Mouse (Mus musculus): ENCODE data around the gene Sf3b1. TPM values are rescaled to one million over a fixed set of nuclear protein-coding genes. Genes with fewer than 3 reads are reported as not detected.
A peak's percentile ranks its signal among the peaks of the same experiment; 100 is the strongest.
"Not testable (repeated sequence)": the region's sequence is repeated elsewhere in the genome, so short reads cannot be mapped to it uniquely, and the experiment has no call there.

Gene Sf3b1
- total RNA-seq (2014; rRNA removed; ENCODE audit: low replicate concordance), result 118 and 119 TPM in 2 replicates
- 172 and 173 TPM in 2 replicates for polyA plus RNA-seq (2015; fragmentation: Nextera tagmentation; extraction: Ambion mirVana)

DNA sequence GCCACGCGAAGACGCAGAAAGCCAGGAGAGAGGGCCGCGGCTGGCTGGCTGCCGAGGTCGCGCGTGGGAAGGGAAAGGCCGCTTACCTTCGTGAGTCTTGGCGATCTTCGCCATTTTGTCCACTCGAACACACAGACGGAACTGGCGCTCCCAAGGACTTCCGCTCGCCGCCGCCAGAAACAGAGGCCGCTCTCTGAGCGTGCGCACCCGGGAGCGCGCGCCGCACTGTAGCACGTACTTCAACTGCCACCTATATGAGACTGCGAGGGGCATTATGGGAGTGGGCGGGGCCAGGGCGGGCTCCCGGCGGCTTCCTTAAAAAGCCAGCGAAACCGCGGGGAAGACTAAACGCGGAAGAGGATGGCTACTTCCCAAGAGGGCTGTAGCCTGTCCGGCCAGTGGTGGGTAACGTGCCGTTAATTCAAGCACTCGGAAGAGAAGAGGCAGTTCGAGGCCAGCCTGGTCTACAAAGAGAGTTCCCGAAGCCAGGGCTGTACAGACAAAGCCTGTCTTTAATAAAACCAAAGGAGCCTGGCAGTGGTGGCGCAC, at the start of gene Sf3b1:
TSS of gene Sf3b1 (minus strand) at position 229 of the 549 bp plus-strand sequence.
- H3K9ac ChIP-seq (replicated peaks; ENCODE audit: low read depth, low read length), result peak within 1 kb of the TSS; percentile 99
- 2% methylated on average over 46 of the region's 46 CpGs for WGBS
- H3K36me3 ChIP-seq (replicated peaks; ENCODE audit: control insufficient read depth, insufficient read depth, low read length), result no peaks in the 10 kb centered on the region
- H3K27me3 ChIP-seq (ENCODE audit: control insufficient read depth, insufficient read depth, low read length), result no peaks in the 10 kb centered on the region
- no peaks in the 10 kb centered on the region for H3K9me3 ChIP-seq (replicated peaks; ENCODE audit: control insufficient read depth, low read length)
- peak within 1 kb of the TSS; percentile 98 for H3K4me3 ChIP-seq (ENCODE audit: low read depth, low read length)
- ATAC-seq (ENCODE audit: insufficient read depth, low read depth) (peak; percentile 99), DNase-seq (ENCODE audit: low spot score) (peak; percentile 95)
- H3K4me1 ChIP-seq (ENCODE audit: control insufficient read depth, insufficient read depth), result peaks cover 12% of the 10 kb centered on the region
- H3K4me2 ChIP-seq (ENCODE audit: low read depth, low read length), result peak within 1 kb of the TSS; percentile 86
- peak within 1 kb of the TSS; percentile 98 for H3K27ac ChIP-seq (ENCODE audit: low read depth)
- TF ChIP-seq CTCF (IDR thresholded peaks at IDR 0.05; ENCODE audit: low read depth), result no peak

DNA sequence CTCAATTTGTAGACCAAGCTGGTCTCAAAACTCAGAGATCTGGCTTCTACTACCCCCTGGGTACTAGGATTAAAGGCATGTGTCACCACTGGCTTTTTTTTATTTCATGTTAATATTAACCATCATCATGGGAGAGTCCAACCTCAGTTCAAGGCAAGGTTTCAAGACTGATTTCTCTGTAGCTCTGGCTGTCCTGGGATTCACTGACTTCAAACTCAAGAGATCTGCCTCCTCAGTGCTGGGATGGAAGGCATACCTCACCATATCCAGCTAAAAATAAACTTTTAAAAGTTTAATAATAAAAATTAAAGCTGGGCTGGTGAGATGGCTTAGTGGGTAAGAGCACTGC, 49.1 kb upstream of the Sf3b1 start:
- Histone ChIP-seq H3K9me3 (replicated peaks; ENCODE audit: control insufficient read depth, low read length) (no peaks in the 10 kb centered on the region), H3K9ac (replicated peaks; ENCODE audit: low read depth, low read length) (no peak overlapping the region), H3K36me3 (replicated peaks; ENCODE audit: control insufficient read depth, insufficient read depth, low read length) (peaks cover 60% of the 10 kb centered on the region), H3K4me2 (ENCODE audit: low read depth, low read length) (no peak overlapping the region), H3K27ac (ENCODE audit: low read depth) (no peak overlapping the region), H3K4me1 (ENCODE audit: control insufficient read depth, insufficient read depth) (no peaks in the 10 kb centered on the region; the same call in 1 of the 2 replicates), H3K27me3 (ENCODE audit: control insufficient read depth, insufficient read depth, low read length) (no peaks in the 10 kb centered on the region), H3K4me3 (ENCODE audit: low read depth, low read length) (no peak overlapping the region)
- TF ChIP-seq CTCF (IDR thresholded peaks at IDR 0.05; ENCODE audit: low read depth) (no peak), EP300 (IDR thresholded peaks at IDR 0.05; ENCODE audit: low read depth) (no peak)
- no peak for ATAC-seq (ENCODE audit: insufficient read depth, low read depth)
- no peak for DNase-seq (ENCODE audit: low spot score)

DNA sequence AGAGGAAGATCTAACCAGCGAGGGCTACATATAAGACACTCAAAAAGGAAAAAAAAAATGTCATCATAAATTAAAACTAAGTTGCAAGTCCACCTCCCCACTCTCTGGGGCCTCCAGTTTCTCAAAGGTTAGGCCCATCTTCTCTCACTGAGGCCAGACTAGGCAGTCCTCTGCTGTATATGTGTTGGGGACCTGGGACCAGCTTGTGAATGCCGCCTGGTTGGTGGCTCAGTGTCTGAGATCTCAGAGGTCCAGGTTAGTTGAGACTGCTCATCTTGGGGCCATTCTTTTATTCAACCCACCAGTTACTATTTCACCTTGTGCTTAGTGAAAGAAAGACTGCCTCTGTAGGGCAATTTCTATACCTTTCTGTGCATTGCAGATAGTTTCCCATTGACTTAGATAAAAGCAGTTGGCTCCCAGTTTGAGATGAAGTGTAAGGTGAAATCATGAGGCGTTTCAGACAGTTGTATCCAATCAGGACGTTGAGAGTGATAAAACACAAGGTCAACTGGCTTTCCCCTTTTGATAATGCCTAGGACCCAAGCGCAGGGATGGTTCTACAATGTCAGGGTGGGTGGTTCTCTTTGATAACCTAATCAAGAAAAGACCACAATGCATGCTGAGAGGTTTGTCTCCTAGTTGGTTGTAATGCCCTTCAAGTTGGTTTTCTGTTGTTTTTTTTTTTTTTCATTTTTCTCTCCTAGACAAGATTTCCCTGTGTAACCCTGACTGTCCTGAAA, 48.5 kb upstream of the Sf3b1 start:
- peak overlapping the region; percentile 16; the same call in 1 of the 2 replicates for H3K27ac ChIP-seq (ENCODE audit: low read depth)

DNA sequence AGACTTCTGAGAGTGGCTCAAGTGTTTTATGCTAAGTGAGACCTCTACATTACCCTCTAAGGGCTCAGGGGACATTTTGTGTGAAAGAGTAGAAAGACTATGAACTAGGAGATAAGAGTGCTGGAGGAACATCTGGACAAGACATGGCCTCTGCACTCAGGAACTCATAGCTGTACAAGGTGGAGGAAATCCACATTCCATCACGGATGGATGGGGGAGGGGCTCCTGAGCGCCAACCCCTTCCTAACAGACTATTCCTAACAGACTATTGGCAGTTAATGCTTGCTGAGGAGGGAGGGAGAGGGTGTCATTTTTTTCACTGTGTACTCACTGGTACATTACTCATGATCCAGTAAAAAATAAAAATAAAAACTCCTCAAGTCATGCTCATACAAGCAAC, 47.5 kb upstream of the Sf3b1 start:
- Histone ChIP-seq H3K4me2 (ENCODE audit: low read depth, low read length) (no peak overlapping the region), H3K27ac (ENCODE audit: low read depth) (peak overlapping the region; percentile 16; the same call in 1 of the 2 replicates), H3K9ac (replicated peaks; ENCODE audit: low read depth, low read length) (no peak overlapping the region), H3K4me3 (ENCODE audit: low read depth, low read length) (no peak overlapping the region), H3K4me1 (ENCODE audit: control insufficient read depth, insufficient read depth) (no peaks in the 10 kb centered on the region; the same call in 1 of the 2 replicates), H3K9me3 (replicated peaks; ENCODE audit: control insufficient read depth, low read length) (no peaks in the 10 kb centered on the region), H3K36me3 (replicated peaks; ENCODE audit: control insufficient read depth, insufficient read depth, low read length) (peaks cover 55% of the 10 kb centered on the region), H3K27me3 (ENCODE audit: control insufficient read depth, insufficient read depth, low read length) (no peaks in the 10 kb centered on the region)
- 39% methylated on average over 2 of the region's 2 CpGs for WGBS
- DNase-seq (ENCODE audit: low spot score) (no peak), ATAC-seq (ENCODE audit: insufficient read depth, low read depth) (0 out of 2 replicates have a peak, but pooled peaks have one; percentile 26)
- TF ChIP-seq CTCF (IDR thresholded peaks at IDR 0.05; ENCODE audit: low read depth), result no peak
- no peak for TF ChIP-seq EP300 (IDR thresholded peaks at IDR 0.05; ENCODE audit: low read depth)

More for the DNA sequence above, 48.5 kb upstream of the Sf3b1 start:
- Histone ChIP-seq H3K27me3 (ENCODE audit: control insufficient read depth, insufficient read depth, low read length) (no peaks in the 10 kb centered on the region), H3K9ac (replicated peaks; ENCODE audit: low read depth, low read length) (no peak overlapping the region), H3K4me1 (ENCODE audit: control insufficient read depth, insufficient read depth) (no peaks in the 10 kb centered on the region; the same call in 1 of the 2 replicates), H3K4me3 (ENCODE audit: low read depth, low read length) (no peak overlapping the region), H3K4me2 (ENCODE audit: low read depth, low read length) (no peak overlapping the region), H3K36me3 (replicated peaks; ENCODE audit: control insufficient read depth, insufficient read depth, low read length) (peaks cover 59% of the 10 kb centered on the region), H3K9me3 (replicated peaks; ENCODE audit: control insufficient read depth, low read length) (no peaks in the 10 kb centered on the region)
- ATAC-seq (ENCODE audit: insufficient read depth, low read depth) (no peak), DNase-seq (ENCODE audit: low spot score) (no peak)
- TF ChIP-seq CTCF (IDR thresholded peaks at IDR 0.05; ENCODE audit: low read depth), result no peak
- TF ChIP-seq EP300 (IDR thresholded peaks at IDR 0.05; ENCODE audit: low read depth), result no peak
- WGBS, result 40% methylated on average over 5 of the region's 5 CpGs

DNA sequence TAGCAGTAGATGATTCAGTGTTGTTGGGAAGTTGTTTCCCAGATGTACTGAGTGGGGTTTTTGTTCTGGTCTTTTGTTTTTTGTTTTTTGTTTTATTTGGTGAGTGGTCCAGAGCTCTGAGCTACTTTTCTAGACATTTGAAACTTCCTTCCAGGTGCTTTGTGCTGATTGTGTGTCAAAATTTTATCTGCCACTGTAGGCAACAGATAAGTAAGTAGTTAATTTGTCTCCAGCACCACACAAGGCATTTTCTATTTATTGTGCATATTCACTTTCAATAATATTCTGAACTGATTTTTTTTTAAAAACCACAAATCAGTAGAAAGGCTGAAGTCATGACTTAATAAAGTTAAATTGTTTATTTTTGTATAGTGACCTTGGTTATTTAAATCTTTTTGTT, 45.0 kb upstream of the Sf3b1 start:
- not testable (repeated sequence) for H3K9ac ChIP-seq (replicated peaks; ENCODE audit: low read depth, low read length); H3K4me1 ChIP-seq (ENCODE audit: control insufficient read depth, insufficient read depth); H3K9me3 ChIP-seq (replicated peaks; ENCODE audit: control insufficient read depth, low read length); H3K27ac ChIP-seq (ENCODE audit: low read depth); H3K4me3 ChIP-seq (ENCODE audit: low read depth, low read length); H3K27me3 ChIP-seq (ENCODE audit: control insufficient read depth, insufficient read depth, low read length); H3K4me2 ChIP-seq (ENCODE audit: low read depth, low read length); DNase-seq (ENCODE audit: low spot score); ATAC-seq (ENCODE audit: insufficient read depth, low read depth)
- peaks cover 51% of the 10 kb centered on the region for H3K36me3 ChIP-seq (replicated peaks; ENCODE audit: control insufficient read depth, insufficient read depth, low read length)
